Mouse (Mus musculus): ENCODE results near the gene Stard13.

Stard13 gene

GRCm38 (mm10) chr5:151142671-151143601 is 90.7 kb downstream of the Stard13 start:
- DNase-seq (ENCODE audit: low read depth, low spot score): peak; percentile 23

- peak; percentile 68 for DNase-seq (ENCODE audit: low read depth, low spot score)
Observed at GRCm38 (mm10) chr5:151142241-151142640, 91.4 kb downstream of the Stard13 start.

DNA sequence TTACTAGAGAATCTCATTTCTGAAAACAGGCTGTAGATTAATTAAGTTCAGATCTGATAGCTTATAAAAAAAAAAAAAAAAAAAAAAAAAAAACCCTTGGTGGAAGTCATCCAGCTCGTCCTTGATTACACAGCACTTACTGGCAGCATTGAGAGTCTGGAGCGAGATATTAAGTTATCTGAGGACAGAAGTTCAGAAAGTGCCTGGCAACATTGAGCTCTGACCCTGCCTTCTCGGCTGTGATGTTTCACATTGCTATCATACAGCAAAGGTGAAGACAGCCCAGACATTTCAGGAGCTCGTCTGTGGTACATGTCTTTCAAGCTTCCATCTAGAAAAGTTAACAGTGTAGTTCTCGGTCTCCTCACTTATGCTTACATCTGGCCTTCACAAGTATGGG is 95.7 kb downstream of the Stard13 start:
- no peak for DNase-seq (ENCODE audit: low read depth, low spot score)

- DNase-seq (ENCODE audit: low read depth, low spot score): peak; percentile 66
Observed at GRCm38 (mm10) chr5:151137311-151137710, 96.3 kb downstream of the Stard13 start.

GRCm38 (mm10) chr5:151135965-151136364 is 97.7 kb downstream of the Stard13 start:
- peak; percentile 57 for DNase-seq (ENCODE audit: low read depth, low spot score)

DNA sequence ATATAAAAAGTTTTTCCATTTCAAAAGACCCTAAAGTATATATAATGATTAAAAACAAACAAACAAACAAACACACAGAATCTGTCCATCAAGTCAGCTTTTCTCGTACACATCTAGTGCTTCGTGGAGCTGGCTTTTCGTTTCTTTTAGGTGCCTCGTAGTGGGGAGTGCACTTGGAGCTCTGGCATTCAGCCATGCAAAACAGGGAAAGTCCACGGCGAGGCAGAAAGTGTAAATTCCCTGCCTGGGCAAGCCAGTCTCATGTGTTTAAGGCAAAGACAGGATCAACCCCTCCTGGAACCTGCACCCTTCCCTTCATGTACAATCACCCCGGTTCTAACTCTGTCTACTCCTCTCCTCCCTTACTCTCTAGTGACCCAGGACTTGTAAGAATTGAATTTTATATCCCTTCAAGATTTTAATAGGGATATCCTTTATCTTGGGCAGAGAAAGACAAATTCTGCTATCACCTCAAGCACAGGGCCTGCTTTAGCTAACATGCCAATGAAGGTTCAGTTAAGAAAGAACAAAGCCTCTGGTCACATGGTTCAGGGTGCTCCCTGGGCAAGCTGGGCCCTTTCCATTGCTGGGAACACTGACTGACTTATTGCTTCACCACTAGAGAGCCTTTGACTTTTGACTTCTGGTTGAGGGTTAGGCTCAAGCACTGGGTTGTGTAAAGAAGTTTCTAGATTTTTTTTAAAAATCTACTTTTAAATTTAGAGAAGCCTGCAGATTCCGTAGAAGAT is 98.4 kb downstream of the Stard13 start:
- no peak for DNase-seq (ENCODE audit: low read depth, low spot score)

DNA sequence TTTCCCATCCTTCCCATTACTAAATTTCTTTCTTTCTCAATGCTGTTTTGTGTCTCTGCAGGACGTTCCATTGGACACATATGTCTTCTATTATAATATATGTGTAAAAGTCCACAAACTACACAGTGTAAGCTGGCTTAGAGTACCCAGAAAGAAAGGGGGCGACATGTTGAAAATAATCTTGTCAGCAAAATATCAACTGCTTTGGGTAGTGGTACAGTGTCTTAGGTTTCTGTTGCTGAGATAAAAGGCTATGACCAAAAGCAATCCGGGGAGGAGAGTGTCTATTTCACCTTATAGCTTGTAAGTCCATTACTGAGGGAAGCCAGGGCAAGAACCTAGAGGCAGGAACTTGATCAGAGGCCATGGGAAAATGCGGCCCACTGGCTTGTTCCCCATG is 99.4 kb downstream of the Stard13 start:
- DNase-seq (ENCODE audit: low read depth, low spot score): no peak

- no peak for DNase-seq (ENCODE audit: low read depth, low spot score)
Observed at GRCm38 (mm10) chr5:151133744-151134143, 99.9 kb downstream of the Stard13 start.

DNA sequence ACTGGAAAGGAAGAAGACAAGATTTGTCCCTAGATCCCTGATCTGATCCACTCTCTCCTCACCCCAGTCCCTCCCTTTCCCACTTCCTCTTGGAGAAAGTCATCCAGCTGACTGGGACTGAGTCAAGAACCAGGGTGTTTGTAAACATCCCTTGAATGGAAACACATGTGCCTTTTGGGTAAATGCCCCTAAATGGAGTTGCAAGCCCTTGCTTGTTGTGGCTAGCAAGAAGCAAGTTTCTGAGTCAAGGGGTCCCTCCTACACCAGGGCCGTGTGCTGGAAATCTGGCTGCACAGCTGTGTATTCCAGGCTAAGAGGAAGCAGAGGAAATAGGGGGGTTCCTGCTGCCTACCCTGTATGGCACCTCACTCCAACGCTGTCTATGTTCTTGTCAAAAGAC is 103.9 kb downstream of the Stard13 start:
- no peak for DNase-seq (ENCODE audit: low read depth, low spot score)

DNA sequence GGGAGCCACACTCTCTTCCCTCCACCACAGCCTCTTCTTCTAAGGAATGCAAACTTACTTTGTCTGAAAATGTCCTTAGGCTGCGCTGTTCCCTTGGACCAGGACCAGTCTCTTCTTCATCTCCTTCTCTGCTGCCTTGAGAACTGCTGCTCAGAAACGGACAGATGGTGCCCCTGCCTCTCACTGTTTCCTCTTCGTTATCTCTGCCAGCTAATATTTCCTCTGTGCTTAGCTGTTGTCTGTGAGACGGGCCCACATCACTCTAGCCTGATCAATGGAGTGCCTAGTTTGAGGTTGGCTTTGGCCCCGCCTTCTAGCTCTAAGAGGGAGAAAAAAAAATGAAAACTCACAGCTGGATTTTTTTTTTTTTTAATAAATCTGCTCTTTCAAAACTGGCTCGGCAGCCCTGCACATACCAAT is 106.3 kb downstream of the Stard13 start:
- peak; percentile 29 for DNase-seq (ENCODE audit: low read depth, low spot score)

DNA sequence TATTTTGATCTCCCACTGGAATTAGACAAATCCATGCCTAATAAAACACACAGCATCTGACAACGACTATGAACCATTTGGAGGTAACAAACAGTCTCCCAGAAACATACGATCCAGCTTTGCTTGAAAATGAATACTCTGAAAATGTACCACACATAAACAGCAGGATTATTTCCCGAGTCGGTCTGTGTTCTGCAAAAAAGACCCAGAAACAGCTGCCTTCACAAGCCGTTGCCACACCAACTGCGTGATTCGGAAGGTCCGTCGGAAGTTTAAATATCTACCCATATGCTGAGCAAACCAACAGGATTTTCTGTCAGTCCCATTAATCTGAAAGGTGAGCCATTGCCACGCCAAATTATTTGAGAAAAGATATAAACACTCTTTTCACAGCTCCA is 107.0 kb downstream of the Stard13 start:
- no peak for DNase-seq (ENCODE audit: low read depth, low spot score)

DNA sequence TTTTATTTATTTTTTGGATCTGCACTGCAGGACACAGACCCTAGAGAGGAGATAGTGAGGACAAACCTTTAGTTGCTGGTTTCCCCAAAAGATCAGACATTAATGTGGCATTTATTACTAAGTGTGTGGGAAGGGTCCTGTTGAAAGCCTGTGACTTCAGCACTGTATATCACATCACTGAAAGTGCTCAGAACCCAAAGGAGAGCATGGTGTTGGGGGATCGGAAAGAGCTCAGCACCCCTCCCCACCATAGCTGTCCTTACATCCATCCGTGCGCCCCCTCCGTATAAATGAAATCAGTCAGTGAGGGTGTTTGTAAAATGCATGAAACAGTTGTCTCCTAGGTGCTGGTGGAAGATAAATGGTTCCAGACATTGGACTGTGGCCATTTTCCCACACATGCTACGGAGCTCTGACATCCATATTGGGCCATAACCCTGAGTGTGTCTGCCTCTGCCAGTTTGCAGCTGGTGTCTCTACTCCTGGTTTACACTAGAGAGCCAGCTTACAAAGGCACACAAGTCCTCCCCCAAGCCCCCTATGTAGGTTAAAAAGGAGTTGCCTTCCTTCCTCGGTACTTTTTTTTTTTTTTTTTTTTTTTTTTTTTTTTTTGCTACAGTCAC is 107.5 kb downstream of the Stard13 start:
- DNase-seq (ENCODE audit: low read depth, low spot score): no peak

- DNase-seq (ENCODE audit: low read depth, low spot score): no peak
Observed at GRCm38 (mm10) chr5:151117846-151118245, 115.8 kb downstream of the Stard13 start.

- no peak for DNase-seq (ENCODE audit: low read depth, low spot score)
Observed at GRCm38 (mm10) chr5:151116192-151116887, 117.3 kb downstream of the Stard13 start.

DNA sequence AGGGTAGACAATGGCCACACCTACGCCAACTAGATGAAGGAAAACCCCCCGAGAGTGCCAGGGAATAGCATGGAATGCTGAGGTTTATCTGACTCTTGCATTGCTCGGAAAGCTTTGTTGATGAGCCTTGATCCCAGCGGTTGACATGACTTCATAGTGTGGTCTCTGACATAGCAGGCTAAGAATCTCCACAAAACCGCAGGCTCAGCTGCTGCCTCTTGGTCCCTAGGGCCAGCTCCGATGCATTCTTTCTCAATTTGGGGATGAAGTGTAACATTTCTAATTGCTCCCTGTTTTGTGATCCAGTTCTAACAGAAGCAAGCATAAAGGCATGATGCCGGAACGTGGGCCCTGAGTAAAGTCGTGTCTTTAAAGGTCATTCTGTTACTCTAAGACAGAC is 120.9 kb downstream of the Stard13 start:
- no peak for DNase-seq (ENCODE audit: low read depth, low spot score)

DNA sequence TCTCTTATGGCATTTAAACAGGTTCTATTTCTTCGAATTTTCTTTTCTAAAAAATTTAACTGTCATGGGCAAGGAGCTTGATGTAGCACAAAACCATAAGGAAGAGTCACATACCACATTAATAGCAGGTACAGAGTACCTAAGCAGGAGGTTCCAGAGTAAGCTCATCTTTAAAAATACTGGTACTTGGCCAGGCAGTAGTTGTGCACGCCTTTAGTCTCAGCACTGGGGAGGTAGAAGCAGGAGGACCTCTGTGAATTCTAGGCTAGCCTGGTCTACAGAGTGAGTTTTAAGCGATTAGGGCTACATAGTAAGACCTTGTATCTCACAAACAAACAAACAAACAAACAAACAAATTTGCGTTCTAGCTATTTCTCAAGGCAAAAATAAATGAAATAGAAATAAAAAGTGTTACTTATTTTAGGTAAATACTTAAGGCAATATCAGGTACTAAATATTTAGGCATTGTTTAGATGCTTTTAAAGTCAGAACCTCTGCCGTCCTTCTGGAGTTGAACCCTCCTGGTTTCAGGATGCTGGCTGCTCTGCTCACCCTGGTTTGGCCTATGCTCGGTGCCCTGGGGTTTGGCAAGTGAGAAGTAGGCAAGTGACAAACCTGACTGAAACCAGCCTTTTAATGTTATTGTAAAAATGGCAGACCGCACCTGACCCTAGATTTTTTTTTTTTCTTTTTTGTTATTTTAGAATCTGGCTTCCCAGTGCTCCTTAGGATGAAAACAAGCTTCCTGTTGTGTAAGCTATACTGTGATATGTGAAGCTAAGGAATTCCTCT is 122.4 kb downstream of the Stard13 start:
- DNase-seq (ENCODE audit: low read depth, low spot score): no peak

DNA sequence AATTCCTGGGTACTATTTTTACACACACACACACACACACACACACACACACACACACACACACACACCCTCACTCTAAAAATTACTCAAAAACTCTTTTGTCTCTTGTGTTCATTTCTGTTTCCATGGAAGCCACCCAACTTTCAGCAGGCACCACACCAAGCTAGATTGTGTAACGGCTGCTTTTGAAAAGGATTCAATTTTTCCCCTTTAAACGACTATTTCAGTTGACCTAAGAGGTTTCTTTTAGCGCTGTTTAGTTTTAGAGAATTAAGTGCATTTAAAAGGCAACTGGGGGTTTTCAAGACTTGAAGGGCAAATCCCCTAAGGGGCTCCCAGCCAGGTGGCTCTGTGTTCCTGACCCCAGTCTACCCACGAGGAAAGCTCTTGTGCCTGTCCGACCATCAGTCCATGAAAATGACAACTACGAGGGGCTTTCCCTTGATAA is 123.2 kb downstream of the Stard13 start:
- DNase-seq (ENCODE audit: low read depth, low spot score): peak; percentile 86

GRCm38 (mm10) chr5:151109822-151110221 is 123.8 kb downstream of the Stard13 start:
- no peak for DNase-seq (ENCODE audit: low read depth, low spot score)

DNA sequence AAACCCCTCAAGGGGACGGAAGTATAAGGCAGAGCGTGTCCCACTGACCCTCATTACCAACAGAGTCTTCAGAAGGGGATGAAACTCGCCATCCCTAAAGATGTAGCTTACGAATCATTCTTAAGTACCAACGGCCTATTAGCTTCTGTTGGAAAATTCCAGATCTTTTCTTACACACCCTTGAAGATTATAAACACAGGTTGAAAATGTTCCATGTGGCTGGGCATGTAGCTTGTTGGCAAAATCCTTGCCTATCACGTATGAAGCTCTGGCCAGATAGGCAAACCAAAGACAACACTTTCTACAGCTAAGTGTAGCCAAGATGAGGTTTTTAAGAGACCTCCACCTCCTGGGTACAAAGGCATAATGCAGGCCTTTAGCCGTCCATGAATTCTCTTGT is 124.7 kb downstream of the Stard13 start:
- DNase-seq (ENCODE audit: low read depth, low spot score): no peak

DNA sequence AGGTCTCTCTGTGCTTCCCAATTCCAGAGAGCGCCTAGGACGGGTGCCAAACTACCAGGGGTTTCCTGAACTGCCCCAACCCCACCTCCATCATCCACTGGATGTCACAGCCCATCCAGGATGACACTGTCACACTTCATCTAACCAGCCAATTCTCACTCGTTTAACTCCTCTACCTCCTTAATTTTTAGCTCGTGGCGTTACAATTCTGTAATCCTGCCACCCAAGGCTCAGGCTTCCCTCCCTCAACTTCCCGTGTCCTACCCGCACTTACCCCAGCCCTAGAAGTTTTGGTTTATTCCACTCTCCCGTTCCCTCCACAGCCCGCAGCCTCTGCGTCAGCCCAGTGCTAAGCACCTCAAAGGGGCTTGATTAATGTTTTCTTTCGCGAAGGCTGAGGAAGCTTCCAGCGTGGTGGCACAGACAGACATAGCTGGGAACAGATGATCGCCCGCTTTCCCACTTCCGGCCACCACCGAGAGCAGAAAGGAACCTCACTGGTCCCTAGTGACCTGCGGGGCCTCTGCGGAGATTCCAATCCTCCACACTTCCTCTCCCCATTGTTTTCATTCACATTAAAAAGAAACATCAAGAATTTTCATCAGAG is 125.2 kb downstream of the Stard13 start:
- no peak for DNase-seq (ENCODE audit: low read depth, low spot score)
